Mouse (Mus musculus) layer of hippocampus, postnatal 25 days (tissue): ENCODE results near the gene Tlcd2. TPM values are rescaled to one million over a fixed set of nuclear protein-coding genes. Genes with fewer than 3 reads are reported as not detected.

Experiments used
- DNase-seq, 2 experiments: peaks; one replicate each; pipeline ENCODE4 v3.0.0; 2022; ENCODE audit warnings: mixed read lengths in 2 of 2, low spot score in 1 of 2; ENCODE audit errors: extremely low spot score in 1 of 2
- total RNA-seq, 2 experiments: library from RNA; stranded (reverse); gene quantifications; 2 replicates each; pipeline ENCODE4 v1.2.3; 2021

Tlcd2 gene
- under 1 TPM; 0.59 to 0.87 TPM for total RNA-seq

DNA sequence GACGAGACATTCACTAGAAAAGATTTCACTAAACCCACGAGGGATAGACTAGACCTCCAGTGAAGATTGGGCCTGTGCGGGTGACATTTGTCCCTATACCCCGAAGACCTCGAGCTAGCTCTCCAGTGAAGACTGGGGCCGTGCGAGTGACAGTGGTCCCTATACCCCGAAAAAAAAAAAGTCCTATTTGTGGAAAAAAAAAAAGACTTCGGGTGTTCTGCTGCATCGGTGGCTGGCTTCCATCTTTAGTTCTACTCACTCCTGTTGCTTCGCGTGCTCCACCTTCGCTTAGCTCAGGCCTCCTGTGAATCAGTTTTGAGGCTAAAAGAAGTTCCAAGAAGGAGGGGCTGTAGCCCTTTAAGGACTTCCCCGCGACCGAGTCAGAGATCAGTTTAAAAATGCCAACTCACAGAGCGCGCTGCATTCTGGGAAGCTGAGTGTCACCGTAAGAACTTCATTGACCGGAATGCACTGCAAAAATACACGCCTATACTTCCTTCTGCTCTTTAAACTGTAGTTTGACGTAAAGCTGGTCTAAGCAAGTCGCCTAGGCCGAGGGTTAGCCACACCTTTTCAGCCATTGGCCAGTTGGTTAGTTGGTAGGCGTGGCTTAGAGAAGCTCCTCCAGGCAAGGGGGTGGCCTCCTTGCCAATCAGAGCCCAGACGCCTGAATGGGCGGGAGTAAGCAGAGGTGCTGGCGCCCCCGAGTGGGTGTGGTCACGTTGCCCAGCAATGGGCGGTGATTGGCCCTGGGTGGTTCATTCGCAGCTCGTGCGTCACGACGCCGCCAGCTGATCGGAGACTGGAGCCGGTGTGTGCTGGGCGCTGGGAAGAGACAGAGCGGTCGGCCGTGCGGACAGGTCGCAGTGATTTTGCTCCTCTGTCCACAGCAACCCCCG is at the start of gene Tlcd2:
Tlcd2 (plus strand) TSS at position 872 of the 899 bp plus-strand sequence.
- peak; percentile 89 to 94 for DNase-seq

DNA sequence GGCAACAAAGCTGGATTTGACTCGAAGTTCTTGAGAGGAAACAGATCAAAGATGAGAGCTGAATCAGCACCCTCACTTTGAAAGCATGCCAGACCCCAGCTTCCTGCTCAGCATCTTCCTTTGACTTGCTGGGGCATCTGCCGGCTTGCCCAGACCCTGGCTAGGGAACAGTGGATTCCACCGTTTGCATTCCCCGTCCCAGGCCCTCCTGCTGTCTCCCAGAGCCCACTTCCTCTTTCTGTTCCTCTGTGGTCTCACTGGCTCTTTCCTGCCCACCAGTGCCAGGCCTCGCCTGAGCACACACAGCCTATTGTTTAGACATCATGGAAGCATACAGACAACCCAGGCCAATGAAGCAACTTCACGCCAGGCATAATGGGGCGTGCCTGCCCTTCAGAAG is 46.4 kb upstream of the Tlcd2 start:
- DNase-seq = no peak

DNA sequence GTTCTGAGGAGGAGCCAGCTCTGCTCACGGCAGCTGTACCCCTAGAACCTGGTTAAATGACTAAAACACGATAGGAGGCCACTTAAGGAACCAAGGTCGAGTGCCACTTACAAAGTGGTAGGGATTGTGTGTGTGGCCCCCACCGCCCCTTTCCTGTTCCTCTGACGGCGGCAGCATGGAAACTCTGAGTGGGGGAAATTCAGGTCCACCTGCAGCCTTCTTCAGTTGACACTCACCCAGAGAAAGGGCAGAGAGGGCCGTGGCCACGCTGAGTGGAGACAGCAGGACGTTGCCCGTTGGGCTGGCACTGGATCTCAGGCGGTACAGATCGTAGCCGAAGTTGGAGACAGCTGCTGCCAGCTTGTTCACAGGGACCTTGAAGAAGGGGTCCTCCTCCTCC is 45.5 kb upstream of the Tlcd2 start:
- DNase-seq = no peak

DNA sequence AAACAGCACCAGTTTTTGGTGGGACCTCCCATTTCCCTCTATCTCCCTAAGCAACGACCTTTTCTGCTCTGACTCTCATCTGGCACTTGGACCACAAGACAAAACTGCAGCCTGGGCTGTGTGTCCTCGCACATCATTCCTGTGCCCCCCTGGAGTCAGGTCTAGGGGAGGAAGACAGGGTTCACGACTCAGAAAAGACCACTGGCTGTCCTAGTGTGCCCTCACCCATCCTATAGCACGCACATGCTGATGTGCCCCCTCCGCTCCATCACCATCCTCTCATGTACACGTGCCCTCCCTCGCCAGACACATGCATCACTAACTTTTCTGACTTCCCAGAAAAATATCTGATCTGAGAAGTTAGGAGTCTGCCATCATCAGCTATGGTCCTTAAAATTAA is 41.5 kb upstream of the Tlcd2 start:
- DNase-seq = no peak

DNA sequence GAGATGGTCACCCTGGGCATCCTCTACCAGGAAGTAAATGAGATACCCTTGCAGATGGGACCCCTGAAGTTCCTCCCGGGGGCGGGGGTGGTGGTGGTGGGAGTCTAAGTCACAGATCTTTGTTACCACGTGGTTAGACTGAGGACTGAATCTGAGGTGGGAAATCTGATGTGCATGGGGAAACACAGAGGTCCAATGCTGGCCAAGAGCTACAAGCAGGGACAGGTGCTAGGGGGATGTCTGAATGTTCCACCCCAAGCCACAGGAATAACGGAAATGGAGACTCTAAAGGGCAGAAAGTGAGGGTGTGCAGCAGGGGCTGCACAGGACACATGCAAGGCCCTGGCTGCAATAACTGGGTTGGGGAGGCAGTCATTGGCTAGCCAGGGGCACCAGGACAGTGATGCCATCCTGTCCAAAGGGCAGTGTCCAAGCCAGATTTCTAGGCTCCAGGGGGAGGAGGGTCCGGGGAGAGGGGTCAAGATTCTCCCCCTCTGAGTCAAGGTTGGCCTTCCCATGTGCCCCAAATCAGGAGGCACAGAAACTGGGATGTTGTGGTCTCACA is 40.6 kb upstream of the Tlcd2 start:
- DNase-seq = no peak

DNA sequence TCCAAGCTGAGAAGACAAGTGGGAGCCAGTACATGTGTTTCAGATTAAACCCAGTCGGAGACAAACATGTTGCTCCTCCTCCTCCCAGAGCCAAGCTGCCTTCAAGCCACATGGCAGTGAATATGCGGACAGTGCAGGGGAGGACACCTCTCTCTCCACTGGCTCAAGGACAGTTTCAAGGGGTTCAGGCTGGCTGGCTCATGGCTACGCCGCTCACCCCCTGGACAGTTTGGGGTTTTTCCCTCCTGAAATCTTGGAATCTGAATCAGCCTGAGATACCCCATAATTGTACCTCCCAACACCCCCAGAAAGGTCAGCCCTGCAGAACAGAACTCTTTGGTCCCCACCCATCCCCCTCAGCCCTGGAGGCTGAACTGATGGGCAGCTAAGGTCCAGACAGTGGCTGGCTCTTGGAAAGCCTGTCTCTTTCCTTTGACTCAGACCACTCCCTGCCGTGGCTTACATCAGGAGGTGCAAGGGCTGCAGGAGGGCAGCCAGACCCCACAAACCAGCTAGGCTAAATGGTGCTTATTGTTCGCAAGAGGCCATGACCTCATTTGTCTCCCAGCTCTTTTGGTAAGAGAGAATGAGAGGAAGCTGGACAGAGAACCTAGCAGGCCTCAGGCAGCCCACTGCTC is 40.0 kb upstream of the Tlcd2 start:
- DNase-seq = no peak

DNA sequence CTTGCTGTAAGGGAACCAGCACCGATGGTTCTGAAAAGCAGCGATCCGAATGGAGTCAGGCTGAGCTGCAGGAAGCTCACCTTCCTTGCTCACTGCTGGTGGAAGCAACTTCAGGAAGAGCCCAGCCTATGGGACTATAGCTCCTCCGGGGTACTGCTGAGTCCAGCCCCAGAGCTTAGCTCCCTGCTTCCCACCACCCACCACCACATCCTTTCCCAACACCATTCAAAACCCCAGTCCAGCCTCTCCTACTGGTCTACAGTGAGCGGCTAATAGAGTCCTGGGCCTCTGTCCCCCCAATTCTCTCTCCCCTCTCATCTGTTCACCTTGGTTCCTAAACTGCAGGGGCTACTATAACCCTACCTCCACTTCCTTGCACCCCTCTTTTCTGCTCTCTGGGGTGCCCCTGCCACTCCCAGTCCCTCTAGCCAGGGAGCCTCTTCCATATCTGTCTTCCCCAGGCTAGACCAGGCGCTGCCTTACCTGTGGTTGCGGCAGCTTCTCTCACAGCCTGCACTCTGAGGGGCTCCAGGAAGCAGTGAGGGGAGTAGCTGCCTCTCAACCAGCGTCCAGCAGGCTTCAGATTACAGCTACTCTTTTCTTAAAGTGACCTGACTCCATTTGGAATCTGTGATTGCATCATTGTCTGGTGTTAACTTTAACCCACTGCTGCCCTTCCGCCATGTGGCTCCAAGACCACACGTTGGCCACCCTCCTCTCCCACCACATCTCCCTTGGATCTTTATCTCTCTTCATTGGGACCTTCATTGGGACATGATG is 39.3 kb upstream of the Tlcd2 start, which contains the start of gene Serpinf1:
Serpinf1 (minus strand) TSS at position 689 of the 780 bp plus-strand sequence.
- DNase-seq = no peak

DNA sequence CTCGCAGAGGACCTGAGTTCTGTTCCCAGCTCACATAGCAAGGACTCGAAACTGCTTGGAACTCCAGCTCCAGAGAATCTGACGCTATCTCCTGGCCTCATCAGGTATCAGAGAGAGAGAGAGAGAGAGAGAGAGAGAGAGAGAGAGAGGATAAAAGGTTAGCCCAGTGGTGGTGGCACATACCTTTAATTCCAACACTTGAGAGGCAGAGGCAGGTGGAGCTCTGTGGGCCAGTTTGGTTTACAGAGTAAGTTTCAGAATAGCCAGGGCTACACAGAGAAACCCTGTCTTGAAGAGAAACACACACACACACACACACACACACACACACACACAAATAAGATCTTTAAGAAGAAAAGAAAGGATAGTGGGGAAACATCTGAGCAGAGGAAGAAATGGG is 38.4 kb upstream of the Tlcd2 start:
- no peak for DNase-seq

DNA sequence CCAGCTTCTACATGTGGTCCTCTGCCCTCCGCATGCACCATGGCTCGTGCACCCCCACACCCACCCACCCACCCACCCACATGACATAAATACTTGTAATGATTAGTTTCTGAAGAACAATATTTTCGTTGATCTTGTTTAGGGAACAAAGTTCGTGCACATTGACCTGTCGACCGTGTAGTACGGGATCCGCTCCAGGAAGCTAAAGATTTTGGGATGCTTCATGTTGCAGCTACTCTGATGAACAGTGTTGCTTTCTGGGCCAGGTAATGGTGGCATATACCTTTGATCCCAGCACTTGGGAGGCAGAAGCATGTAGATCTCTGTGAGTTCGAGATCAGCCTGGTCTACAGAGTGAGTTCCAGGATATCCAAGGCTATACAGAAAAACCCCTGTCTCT is 37.5 kb upstream of the Tlcd2 start:
- no peak for DNase-seq

DNA sequence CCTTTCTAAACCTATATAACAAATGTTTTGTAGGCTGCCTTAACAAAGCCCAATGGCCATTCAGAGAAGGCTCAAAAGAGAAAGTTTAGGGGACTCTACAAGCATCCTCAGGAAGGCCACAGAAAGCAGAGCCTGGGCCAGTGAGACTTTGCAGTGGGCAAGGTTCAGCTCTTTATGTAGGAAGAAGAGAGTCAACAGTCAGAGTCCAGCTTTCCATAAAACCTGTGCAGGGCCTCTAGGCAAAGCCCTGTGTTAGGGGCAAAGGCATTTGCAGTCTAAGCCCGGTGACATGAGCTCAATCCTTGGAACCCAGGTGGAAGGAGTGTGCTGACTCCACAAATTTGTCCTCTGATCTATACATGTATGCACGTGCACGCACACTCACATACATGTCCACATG is 37.1 kb upstream of the Tlcd2 start:
- DNase-seq = no peak

DNA sequence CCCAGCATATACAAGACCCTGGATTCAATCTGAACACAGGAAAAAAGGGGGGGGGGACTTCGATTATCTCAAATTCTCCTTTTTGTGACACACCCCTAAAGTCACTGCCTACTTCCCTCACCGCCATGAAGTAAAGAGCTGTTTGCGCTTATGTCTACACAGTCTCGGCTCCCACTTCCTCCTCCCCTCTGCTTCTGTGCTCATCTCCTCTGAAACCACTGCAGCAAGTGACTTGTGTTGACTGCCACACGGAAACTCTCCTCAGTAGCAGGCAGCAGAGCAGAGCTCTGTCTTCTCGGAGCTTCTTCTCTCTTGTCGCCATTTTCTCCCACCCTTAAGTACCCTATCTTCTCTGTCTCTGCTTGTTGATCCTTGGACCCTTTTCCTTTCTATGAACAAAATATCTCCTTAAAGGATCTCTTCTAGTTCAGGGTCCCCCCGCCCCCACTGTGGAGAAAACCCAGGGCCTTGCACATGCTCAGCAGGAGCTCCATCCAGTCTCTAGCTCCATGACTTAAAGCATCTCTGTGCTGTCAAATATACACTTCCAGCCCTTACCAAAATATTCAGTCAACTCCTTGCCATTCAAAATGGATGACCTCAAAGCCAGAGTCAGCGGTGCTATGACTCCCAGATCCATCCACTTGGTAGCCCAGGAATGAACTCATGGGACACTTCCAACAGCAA is 32.4 kb upstream of the Tlcd2 start:
- no peak for DNase-seq

DNA sequence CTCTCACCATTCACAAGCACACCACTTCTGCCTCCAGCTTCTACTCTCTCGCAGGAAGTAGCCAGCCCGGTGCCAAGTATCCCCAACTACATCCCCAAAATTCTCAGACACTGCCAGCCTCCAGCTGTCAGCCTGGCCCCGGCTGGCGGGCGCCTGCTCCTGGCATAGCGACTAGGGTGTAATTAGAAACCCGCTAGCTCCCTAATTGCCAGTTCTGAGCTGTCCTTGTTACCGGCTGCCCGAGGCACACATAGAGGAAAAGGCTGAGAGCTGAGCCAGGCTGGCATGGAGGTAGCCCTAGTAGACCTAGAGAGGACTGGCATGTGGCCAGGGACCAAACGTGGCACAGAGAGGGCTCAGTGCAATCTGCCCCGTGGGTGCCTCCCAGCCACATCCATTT is 30.2 kb upstream of the Tlcd2 start:
- DNase-seq = peak; percentile 46 to 67

DNA sequence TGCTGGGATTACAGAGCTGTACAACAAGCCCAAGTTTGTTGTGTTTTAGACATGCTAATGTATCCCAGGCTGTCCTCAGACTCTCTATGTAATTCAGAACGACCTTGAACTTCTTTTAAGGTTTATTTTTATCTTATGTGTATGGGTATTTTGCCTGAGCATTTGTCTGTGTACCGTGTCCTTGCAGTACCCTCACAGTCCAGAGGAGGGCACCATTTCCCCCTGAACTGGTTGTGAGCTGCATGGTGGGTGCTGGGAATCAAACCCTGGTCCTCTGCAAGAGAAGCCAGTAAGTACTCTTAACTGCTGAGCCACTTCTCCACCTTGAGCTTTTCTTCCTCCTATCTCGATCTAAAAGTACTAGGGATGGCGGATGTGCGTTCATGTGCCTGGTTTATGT is 27.4 kb upstream of the Tlcd2 start:
- DNase-seq = no peak

DNA sequence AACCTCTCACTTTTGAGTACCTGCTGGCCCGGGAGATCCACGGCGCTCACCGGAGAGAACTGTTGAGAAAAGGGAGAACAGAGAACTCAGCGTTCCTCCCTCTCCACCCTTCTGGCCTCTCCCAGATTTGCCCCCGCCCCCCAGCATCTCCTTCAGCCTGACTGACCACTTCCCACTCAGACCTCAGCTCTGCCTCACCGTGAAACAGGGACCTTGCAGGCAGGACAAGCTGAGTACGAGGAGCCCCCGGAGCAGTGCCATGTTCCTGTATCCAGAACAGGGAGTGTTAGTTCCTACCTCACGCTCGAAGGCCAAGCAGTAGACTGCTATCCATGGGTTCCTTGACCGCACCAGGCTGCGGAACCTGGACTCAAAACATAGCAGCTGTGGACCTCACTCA is 23.3 kb upstream of the Tlcd2 start:
- no peak for DNase-seq

DNA sequence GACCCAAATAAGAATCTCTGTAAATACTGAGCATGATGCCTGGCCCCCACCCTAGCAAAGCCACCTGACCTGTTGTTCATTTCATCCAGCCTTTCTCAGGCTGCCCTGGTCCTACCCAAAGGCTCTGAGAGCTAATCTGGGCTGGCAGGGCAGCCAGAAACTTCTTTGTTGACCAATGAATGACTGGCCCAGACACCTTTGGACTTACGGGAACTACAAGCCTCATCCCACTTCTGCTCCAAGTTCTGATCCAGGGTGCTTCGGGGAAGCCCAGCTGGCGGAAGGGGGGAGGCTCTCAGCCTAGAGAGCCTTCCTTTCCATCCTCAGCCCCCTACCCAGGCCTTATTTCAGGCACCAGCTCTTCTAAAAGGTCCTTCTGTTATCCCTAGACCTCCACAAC is 22.7 kb upstream of the Tlcd2 start:
- DNase-seq = no peak

DNA sequence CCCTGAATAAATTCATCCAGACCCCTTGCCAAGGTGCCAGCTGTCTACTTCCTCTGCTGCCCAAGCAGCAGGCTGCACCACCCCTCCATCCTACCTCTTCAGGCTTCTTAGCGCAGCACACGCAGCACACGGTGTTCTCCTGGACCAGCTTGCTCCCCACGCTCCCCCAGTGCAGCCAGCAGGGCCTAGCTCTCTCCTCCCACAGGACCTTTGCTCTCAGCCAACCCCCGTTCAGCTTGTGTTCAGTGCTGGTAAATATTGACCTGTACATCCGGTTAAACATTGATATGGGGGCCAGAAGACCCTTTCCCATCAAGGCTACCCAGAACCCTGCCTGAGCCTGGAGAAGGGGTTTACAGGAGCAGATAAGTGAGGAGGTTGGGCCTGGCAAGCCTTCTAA is 22.2 kb upstream of the Tlcd2 start, which contains the start of gene Serpinf2:
Serpinf2 (minus strand) TSS at position 229 of the 400 bp plus-strand sequence.
- DNase-seq = no peak

DNA sequence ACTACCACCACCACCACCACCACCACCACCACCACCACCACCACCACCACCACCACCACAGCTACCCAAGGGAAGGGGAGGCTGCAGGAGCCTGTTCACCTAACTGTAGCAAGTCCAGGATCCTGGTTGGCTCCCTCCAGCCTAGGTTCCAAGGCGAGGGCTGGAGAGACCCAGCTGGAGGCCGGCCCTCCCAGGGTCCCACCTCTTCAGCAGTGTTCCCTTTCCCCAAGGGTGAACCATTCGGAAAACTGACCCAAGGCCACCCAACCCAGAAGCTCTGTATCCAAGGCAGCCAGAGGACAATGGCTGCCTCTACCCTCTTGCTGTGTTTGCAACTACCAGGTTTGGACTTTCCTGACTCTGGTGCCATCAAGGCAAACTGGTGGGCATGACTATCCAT is 21.6 kb upstream of the Tlcd2 start:
- DNase-seq = no peak

DNA sequence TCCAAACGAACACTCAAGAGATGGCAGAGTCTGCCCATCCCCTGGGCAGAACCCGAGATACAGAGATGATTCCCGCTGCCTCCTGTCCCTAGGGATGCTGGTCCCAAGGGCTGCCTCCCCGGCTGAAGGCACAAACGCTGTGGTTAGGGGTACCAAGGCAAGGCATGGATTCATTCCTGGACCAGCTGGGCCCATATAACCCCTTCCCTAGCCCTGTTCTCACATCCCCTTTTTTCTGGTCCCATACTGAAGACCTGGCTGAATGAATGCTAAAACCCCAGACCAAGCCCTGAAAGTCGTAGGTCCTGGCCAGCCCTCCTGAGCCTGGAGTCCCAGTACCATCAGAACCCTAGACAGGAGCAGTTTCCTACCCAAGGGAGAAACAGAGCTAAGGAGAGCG is 20.5 kb upstream of the Tlcd2 start:
- no peak for DNase-seq

DNA sequence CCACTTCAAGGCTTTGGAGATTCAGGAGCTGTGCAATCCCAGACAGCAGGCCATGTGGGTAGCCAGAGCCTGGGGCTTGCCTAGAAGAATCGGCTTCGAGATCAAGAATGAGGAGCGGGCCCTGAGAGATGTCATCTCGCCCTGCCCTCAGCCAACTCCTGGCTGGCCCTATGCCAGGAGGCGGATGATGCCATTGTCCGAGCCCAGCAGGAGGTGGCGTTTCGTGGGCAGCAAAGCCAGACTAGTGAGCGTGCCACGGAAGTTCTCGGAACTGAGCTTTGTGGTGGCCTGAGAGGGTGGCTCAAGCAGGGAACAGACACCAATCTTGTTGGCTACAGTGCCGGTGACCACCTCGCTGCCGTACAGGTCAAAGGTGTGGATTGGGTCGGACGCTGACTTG is 19.9 kb upstream of the Tlcd2 start:
- DNase-seq = no peak

DNA sequence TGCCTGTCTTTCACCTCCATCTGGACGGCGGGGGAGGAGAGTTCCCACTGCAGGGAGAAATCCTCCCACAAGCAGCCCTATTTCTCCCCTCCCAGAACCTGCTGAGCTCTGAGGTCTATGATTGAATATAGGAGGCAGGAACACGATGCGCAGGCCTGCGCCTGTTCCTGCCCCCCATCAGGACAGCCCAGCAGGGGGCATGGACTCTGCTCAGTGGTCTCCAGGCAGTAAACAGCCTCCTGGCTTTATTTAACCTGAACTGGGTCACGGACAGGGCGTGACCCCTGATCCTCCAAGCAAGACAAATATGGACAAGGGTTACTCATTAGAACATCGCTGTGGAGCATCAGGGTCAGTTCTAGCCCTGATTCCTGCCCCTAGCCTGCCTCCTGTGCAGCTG is 17.8 kb upstream of the Tlcd2 start:
- DNase-seq = no peak
